Mouse (Mus musculus): ENCODE results near the gene Tor4a. TPM values are rescaled to one million over a fixed set of nuclear protein-coding genes. Genes with fewer than 3 reads are reported as not detected.

The Tor4a gene
- polyA plus RNA-seq, 1 experiment from 2014 or later: 16.8 TPM

- no peak overlapping the region for H3K9ac ChIP-seq (replicated peaks; ENCODE audit: low read length)
- no peak for ATAC-seq (ENCODE audit: low FRiP score, low TSS enrichment)
- no peak overlapping the region for H3K4me2 ChIP-seq (replicated peaks; ENCODE audit: low read depth, low read length)
- WGBS: 60% methylated on average over 4 of the region's 4 CpGs
- H3K36me3 ChIP-seq (ENCODE audit: insufficient read depth, low read length): no peaks in the 10 kb centered on the region
- H3K4me1 ChIP-seq (ENCODE audit: insufficient read depth, low read length): peaks cover 21% of the 10 kb centered on the region
- H3K4me3 ChIP-seq (ENCODE audit: low read length): no peak overlapping the region
- peaks cover 13% of the 10 kb centered on the region for H3K27me3 ChIP-seq (ENCODE audit: insufficient read depth, low read length)
- peak overlapping the region; percentile 45; the same call in 1 of the 2 replicates for H3K27ac ChIP-seq (ENCODE audit: low read length)
- H3K9me3 ChIP-seq (ENCODE audit: low read length): no peaks in the 10 kb centered on the region
Measured at GRCm38 (mm10) chr2:25237522-25237921, 40.8 kb upstream of the Tor4a start.

GRCm38 (mm10) chr2:25236614-25237013 lies 39.9 kb upstream of the Tor4a start, which contains the start of gene Rnf224:
TSS of gene Rnf224 (minus strand) at chr2:25236787.
- no peak within 1 kb of the TSS for H3K27ac ChIP-seq (ENCODE audit: low read length)
- no peak within 1 kb of the TSS for H3K9ac ChIP-seq (replicated peaks; ENCODE audit: low read length)
- WGBS: 34% methylated on average over 8 of the region's 8 CpGs
- H3K27me3 ChIP-seq (ENCODE audit: insufficient read depth, low read length): peaks cover 5% of the 10 kb centered on the region
- no peak within 1 kb of the TSS for H3K4me2 ChIP-seq (replicated peaks; ENCODE audit: low read depth, low read length)
- H3K36me3 ChIP-seq (ENCODE audit: insufficient read depth, low read length): no peaks in the 10 kb centered on the region
- H3K4me3 ChIP-seq (ENCODE audit: low read length): no peak within 1 kb of the TSS
- H3K4me1 ChIP-seq (ENCODE audit: insufficient read depth, low read length): peaks cover 12% of the 10 kb centered on the region
- H3K9me3 ChIP-seq (ENCODE audit: low read length): no peaks in the 10 kb centered on the region
- no peak for ATAC-seq (ENCODE audit: low FRiP score, low TSS enrichment)

GRCm38 (mm10) chr2:25234551-25235220 lies 38.0 kb upstream of the Tor4a start:
- no peak overlapping the region for H3K4me3 ChIP-seq (ENCODE audit: low read length)
- H3K9ac ChIP-seq (replicated peaks; ENCODE audit: low read length): no peak overlapping the region
- no peak overlapping the region for H3K4me2 ChIP-seq (replicated peaks; ENCODE audit: low read depth, low read length)
- 71% methylated on average over 5 of the region's 5 CpGs for WGBS
- H3K27ac ChIP-seq (ENCODE audit: low read length): peak overlapping the region; percentile 61; the same call in 1 of the 2 replicates
- no peaks in the 10 kb centered on the region for H3K36me3 ChIP-seq (ENCODE audit: insufficient read depth, low read length)
- H3K4me1 ChIP-seq (ENCODE audit: insufficient read depth, low read length): no peaks in the 10 kb centered on the region
- H3K27me3 ChIP-seq (ENCODE audit: insufficient read depth, low read length): no peaks in the 10 kb centered on the region
- no peaks in the 10 kb centered on the region for H3K9me3 ChIP-seq (ENCODE audit: low read length)
- 0 out of 2 replicates have a peak, but pooled peaks have one; percentile 16 for ATAC-seq (ENCODE audit: low FRiP score, low TSS enrichment)

GRCm38 (mm10) chr2:25234050-25234449 lies 37.4 kb upstream of the Tor4a start, which contains the start of gene Slc34a3:
TSS of gene Slc34a3 (minus strand) at chr2:25234364.
- Histone ChIP-seq H3K9ac (replicated peaks; ENCODE audit: low read length) (no peak within 1 kb of the TSS), H3K27me3 (ENCODE audit: insufficient read depth, low read length) (no peaks in the 10 kb centered on the region), H3K27ac (ENCODE audit: low read length) (peak within 1 kb of the TSS; percentile 61; the same call in 1 of the 2 replicates), H3K4me1 (ENCODE audit: insufficient read depth, low read length) (0 out of 2 replicates have a peak, but pooled peaks cover under 1% of the 10 kb centered on the region), H3K4me3 (ENCODE audit: low read length) (no peak within 1 kb of the TSS), H3K36me3 (ENCODE audit: insufficient read depth, low read length) (no peaks in the 10 kb centered on the region), H3K9me3 (ENCODE audit: low read length) (no peaks in the 10 kb centered on the region), H3K4me2 (replicated peaks; ENCODE audit: low read depth, low read length) (no peak within 1 kb of the TSS)
- WGBS: 74% methylated on average over 3 of the region's 3 CpGs
- no peak for ATAC-seq (ENCODE audit: low FRiP score, low TSS enrichment)

GRCm38 (mm10) chr2:25233421-25233820 lies 36.7 kb upstream of the Tor4a start:
- Histone ChIP-seq H3K9ac (replicated peaks; ENCODE audit: low read length) (no peak overlapping the region), H3K27me3 (ENCODE audit: insufficient read depth, low read length) (no peaks in the 10 kb centered on the region)
- WGBS: 78% methylated on average over 4 of the region's 4 CpGs

GRCm38 (mm10) chr2:25231038-25231437 lies 34.4 kb upstream of the Tor4a start:
- no peak for ATAC-seq (ENCODE audit: low FRiP score, low TSS enrichment)
- no peaks in the 10 kb centered on the region for H3K27me3 ChIP-seq (ENCODE audit: insufficient read depth, low read length)
- H3K4me2 ChIP-seq (replicated peaks; ENCODE audit: low read depth, low read length): no peak overlapping the region
- H3K36me3 ChIP-seq (ENCODE audit: insufficient read depth, low read length): no peaks in the 10 kb centered on the region
- H3K9ac ChIP-seq (replicated peaks; ENCODE audit: low read length): no peak overlapping the region
- H3K9me3 ChIP-seq (ENCODE audit: low read length): no peaks in the 10 kb centered on the region
- peaks cover 12% of the 10 kb centered on the region for H3K4me1 ChIP-seq (ENCODE audit: insufficient read depth, low read length)
- no peak overlapping the region for H3K4me3 ChIP-seq (ENCODE audit: low read length)
- 61% methylated on average over 12 of the region's 12 CpGs for WGBS
- no peak overlapping the region for H3K27ac ChIP-seq (ENCODE audit: low read length)

More at GRCm38 (mm10) chr2:25233421-25233820, 36.7 kb upstream of the Tor4a start:
- H3K4me2 ChIP-seq (replicated peaks; ENCODE audit: low read depth, low read length): no peak overlapping the region
- H3K4me1 ChIP-seq (ENCODE audit: insufficient read depth, low read length): peaks cover 6% of the 10 kb centered on the region
- H3K9me3 ChIP-seq (ENCODE audit: low read length): no peaks in the 10 kb centered on the region
- H3K36me3 ChIP-seq (ENCODE audit: insufficient read depth, low read length): no peaks in the 10 kb centered on the region
- no peak for ATAC-seq (ENCODE audit: low FRiP score, low TSS enrichment)
- no peak overlapping the region for H3K27ac ChIP-seq (ENCODE audit: low read length)
- no peak overlapping the region for H3K4me3 ChIP-seq (ENCODE audit: low read length)

- no peaks in the 10 kb centered on the region for H3K27me3 ChIP-seq (ENCODE audit: insufficient read depth, low read length)
- H3K9me3 ChIP-seq (ENCODE audit: low read length): no peaks in the 10 kb centered on the region
- H3K4me3 ChIP-seq (ENCODE audit: low read length): no peak overlapping the region
- peaks cover 16% of the 10 kb centered on the region for H3K4me1 ChIP-seq (ENCODE audit: insufficient read depth, low read length)
- H3K27ac ChIP-seq (ENCODE audit: low read length): no peak overlapping the region
- H3K36me3 ChIP-seq (ENCODE audit: insufficient read depth, low read length): no peaks in the 10 kb centered on the region
- WGBS: 90% methylated on average over 7 of the region's 7 CpGs
- ATAC-seq (ENCODE audit: low FRiP score, low TSS enrichment): no peak
- no peak overlapping the region for H3K9ac ChIP-seq (replicated peaks; ENCODE audit: low read length)
- no peak overlapping the region for H3K4me2 ChIP-seq (replicated peaks; ENCODE audit: low read depth, low read length)
Measured at GRCm38 (mm10) chr2:25230581-25230980, 33.9 kb upstream of the Tor4a start.

GRCm38 (mm10) chr2:25229582-25229981 lies 32.9 kb upstream of the Tor4a start:
- no peak overlapping the region for H3K4me2 ChIP-seq (replicated peaks; ENCODE audit: low read depth, low read length)
- H3K9me3 ChIP-seq (ENCODE audit: low read length): no peaks in the 10 kb centered on the region
- no peak overlapping the region for H3K4me3 ChIP-seq (ENCODE audit: low read length)
- no peaks in the 10 kb centered on the region for H3K27me3 ChIP-seq (ENCODE audit: insufficient read depth, low read length)
- 76% methylated on average over 5 of the region's 5 CpGs for WGBS
- no peaks in the 10 kb centered on the region for H3K36me3 ChIP-seq (ENCODE audit: insufficient read depth, low read length)
- ATAC-seq (ENCODE audit: low FRiP score, low TSS enrichment): no peak
- no peak overlapping the region for H3K9ac ChIP-seq (replicated peaks; ENCODE audit: low read length)
- peaks cover 19% of the 10 kb centered on the region for H3K4me1 ChIP-seq (ENCODE audit: insufficient read depth, low read length)
- no peak overlapping the region for H3K27ac ChIP-seq (ENCODE audit: low read length)

- H3K27me3 ChIP-seq (ENCODE audit: insufficient read depth, low read length): no peaks in the 10 kb centered on the region
- H3K36me3 ChIP-seq (ENCODE audit: insufficient read depth, low read length): no peaks in the 10 kb centered on the region
- 71% methylated on average over 6 of the region's 6 CpGs for WGBS
- H3K4me2 ChIP-seq (replicated peaks; ENCODE audit: low read depth, low read length): peak overlapping the region; percentile 49
- no peak overlapping the region for H3K4me3 ChIP-seq (ENCODE audit: low read length)
- H3K4me1 ChIP-seq (ENCODE audit: insufficient read depth, low read length): peaks cover 19% of the 10 kb centered on the region
- H3K27ac ChIP-seq (ENCODE audit: low read length): 0 out of 2 replicates have a peak overlapping the region, but pooled peaks have one; percentile 88
- no peak for ATAC-seq (ENCODE audit: low FRiP score, low TSS enrichment)
- H3K9ac ChIP-seq (replicated peaks; ENCODE audit: low read length): peak overlapping the region; percentile 46
- H3K9me3 ChIP-seq (ENCODE audit: low read length): no peaks in the 10 kb centered on the region
Measured at GRCm38 (mm10) chr2:25228995-25229530, 32.4 kb upstream of the Tor4a start.

GRCm38 (mm10) chr2:25228431-25228889 lies 31.8 kb upstream of the Tor4a start:
- no peaks in the 10 kb centered on the region for H3K27me3 ChIP-seq (ENCODE audit: insufficient read depth, low read length)
- 0% methylated on average over 7 of the region's 7 CpGs for WGBS
- H3K4me1 ChIP-seq (ENCODE audit: insufficient read depth, low read length): peaks cover 22% of the 10 kb centered on the region
- peak; percentile 24 for ATAC-seq (ENCODE audit: low FRiP score, low TSS enrichment)
- H3K9me3 ChIP-seq (ENCODE audit: low read length): no peaks in the 10 kb centered on the region
- peak overlapping the region; percentile 88 for H3K27ac ChIP-seq (ENCODE audit: low read length)
- H3K9ac ChIP-seq (replicated peaks; ENCODE audit: low read length): peak overlapping the region; percentile 36; the same call in 1 of the 2 replicates
- H3K36me3 ChIP-seq (ENCODE audit: insufficient read depth, low read length): no peaks in the 10 kb centered on the region
- peak overlapping the region; percentile 35 for H3K4me3 ChIP-seq (ENCODE audit: low read length)
- H3K4me2 ChIP-seq (replicated peaks; ENCODE audit: low read depth, low read length): peak overlapping the region; percentile 49
